Mouse (Mus musculus) liver (tissue): ENCODE data around the gene Rrp8.
"Not testable (repeated sequence)": the region's sequence is repeated elsewhere in the genome, so short reads cannot be mapped to it uniquely, and the experiment has no call there.

Experiments used
- DNase-seq: peaks from one replicate; pipeline ENCODE4 v3.0.0-alpha.2; 2020; ENCODE audit warnings: mixed read lengths

The Rrp8 gene

GRCm38 (mm10) chr7:105743926-105744590 lies 6.9 kb upstream of the Rrp8 start, which contains the start of gene Taf10:
Gene Taf10 (minus strand): TSS chr7:105744361.
- peak; percentile 94 for DNase-seq

GRCm38 (mm10) chr7:105743246-105743925 lies 6.2 kb upstream of the Rrp8 start:
- not testable (repeated sequence) for DNase-seq

GRCm38 (mm10) chr7:105742539-105743215 lies 5.5 kb upstream of the Rrp8 start:
- not testable (repeated sequence) for DNase-seq

DNA sequence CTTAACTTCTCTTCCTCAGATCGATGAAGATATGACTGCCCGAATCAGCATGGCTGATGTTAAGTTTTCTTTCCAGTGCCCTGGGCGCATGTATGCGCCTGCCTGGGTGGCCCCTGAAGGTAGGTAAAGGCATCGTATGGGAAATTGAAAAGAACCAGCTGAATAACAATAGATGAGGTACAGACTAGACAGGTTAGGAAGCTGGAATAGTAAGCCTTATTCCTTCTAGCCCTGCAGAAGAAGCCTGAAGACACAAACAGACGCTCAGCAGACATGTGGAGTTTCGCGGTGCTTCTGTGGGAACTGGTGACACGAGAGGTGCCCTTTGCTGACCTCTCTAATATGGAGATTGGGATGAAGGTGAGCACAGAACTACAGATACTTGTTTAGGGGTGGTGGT lies 4.8 kb upstream of the Rrp8 start:
- DNase-seq = no peak

DNA sequence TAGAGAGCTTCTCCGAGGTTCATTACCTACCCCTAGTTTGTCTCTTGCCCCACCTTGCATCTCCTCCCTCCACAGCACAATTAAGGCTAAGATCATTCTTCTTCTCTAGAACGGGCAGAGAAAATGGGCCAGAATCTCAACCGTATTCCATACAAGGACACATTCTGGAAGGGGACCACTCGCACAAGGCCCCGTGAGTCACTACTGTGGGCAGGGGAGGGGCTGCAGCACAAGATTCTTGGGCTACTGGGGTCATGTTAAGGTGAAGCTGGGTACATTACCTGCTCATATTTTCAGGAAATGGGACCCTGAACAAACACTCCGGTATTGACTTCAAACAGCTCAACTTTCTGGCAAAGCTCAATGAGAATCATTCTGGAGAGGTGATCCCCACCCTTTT lies 3.7 kb upstream of the Rrp8 start:
- no peak for DNase-seq

GRCm38 (mm10) chr7:105740089-105740795 lies 3.1 kb upstream of the Rrp8 start:
- DNase-seq = no peak

DNA sequence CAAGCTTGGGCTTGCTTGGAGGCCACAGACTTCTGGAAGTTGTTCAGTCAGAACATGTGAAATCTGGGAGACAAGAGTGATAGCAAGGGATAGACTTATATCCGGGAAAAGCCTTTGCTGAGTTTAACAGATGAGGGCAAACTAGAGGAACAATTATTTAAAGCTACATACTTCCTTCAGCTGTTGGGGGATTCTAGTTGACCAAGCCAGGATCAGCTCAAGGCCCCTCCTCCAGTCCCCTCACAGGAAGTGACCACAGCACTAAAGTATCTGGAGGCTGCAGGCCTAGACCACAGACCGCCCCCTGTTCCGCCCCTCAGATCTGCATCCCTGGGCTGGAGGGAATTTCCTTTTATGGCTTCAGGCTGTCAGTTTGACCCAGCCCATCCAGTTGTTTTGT lies 1.8 kb upstream of the Rrp8 start:
- DNase-seq = peak; percentile 71

DNA sequence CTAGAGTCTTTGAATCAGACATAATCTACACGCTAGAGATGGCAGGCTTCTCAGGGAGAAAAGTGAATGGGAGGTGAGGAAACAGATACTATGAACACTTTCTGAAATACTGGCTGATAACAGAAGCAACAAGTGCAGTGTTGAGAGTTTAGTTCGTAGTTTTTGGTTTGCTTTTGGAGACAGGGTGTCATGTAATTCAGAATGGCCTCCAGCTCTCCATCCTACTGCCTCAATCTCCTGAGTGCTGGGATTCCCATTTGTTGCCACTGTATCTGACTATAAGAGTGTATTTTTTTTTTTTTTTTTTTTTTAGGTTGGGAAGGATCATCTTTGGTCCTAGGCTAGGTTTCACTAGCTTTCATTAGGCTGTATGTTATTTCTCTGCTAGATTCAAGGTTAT lies 1.1 kb upstream of the Rrp8 start:
- DNase-seq = no peak

- no peak for DNase-seq
Measured at GRCm38 (mm10) chr7:105737648-105738047, 463 bp upstream of the Rrp8 start.

DNA sequence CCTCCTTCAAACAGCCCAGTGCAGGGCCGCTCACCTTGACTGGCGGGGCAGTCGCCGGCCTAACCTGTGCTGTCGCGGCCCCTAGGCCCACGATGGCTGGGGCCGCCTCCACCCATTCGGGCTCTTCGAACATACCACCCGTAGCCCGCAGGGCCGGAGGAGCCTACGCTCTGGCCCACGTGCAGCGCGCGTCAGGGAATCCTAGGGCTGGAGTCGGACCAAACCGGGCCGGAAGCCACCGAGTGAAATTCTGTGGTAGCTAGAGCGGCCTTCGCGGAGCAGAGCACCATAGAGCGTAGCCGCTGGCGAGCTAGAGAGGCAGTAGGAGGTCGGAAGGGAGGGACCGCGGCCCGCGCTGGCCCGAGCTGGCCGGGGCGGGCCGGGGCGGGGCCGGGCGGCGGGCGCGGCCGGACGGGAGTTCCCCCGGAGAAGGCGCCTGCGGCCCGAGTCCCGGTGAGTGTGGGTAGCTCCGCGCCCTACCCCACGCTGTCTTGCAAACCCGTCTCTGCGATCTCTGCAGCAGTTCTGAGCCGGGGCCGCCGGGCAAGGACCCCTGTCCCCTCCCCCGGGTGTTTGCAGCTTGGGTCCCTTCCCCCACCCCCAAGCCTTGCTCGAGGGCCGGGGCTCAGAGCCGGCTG lies 802 bp downstream of the Rrp8 start, which contains the start of gene Ilk:
Ilk (plus strand) TSS at position 329 of the 638 bp plus-strand sequence.
- DNase-seq = peak; percentile 93

- DNase-seq = not testable (repeated sequence)
Measured at GRCm38 (mm10) chr7:105735464-105735863, 1.7 kb downstream of the Rrp8 start.

DNA sequence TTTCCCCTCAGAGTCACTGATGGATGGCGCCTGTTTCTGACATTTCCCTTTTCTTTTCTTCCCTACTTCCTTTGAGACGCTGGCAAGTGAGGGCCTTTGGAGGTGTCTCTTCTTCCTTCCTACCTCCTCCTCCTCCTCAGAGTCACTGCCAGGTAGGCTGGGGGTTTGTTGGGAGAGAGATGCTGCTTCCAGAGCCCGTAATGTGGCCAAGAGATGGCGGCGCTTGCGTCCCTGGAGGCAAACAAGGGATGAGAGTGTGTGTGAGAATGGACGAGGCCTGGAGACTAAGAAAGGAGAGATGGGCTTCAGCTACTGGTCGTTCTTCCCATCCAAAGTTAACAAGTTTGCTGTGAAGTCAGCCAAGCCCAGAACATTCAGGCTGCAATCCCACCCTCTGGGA lies 2.4 kb downstream of the Rrp8 start:
- DNase-seq = no peak

DNA sequence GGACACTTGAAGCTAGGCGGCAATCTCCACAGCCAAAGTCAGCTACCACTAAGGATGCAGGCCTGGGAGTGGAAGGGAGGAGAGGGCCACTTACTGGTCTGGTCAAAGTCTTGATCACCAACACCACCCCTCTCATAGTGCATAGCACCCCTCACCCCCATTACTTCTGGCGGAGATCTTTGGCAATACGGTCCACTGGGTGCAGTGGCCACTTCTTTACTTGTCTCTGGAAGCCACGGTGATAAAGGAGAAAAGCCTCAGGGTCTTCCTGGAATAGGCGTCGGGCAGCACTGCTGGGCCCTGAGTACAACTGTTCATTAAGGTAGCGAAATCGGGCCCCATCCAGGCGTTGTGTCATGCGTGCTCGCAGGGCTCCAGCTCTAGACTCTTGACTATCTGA lies 3.3 kb downstream of the Rrp8 start:
- DNase-seq = no peak

DNA sequence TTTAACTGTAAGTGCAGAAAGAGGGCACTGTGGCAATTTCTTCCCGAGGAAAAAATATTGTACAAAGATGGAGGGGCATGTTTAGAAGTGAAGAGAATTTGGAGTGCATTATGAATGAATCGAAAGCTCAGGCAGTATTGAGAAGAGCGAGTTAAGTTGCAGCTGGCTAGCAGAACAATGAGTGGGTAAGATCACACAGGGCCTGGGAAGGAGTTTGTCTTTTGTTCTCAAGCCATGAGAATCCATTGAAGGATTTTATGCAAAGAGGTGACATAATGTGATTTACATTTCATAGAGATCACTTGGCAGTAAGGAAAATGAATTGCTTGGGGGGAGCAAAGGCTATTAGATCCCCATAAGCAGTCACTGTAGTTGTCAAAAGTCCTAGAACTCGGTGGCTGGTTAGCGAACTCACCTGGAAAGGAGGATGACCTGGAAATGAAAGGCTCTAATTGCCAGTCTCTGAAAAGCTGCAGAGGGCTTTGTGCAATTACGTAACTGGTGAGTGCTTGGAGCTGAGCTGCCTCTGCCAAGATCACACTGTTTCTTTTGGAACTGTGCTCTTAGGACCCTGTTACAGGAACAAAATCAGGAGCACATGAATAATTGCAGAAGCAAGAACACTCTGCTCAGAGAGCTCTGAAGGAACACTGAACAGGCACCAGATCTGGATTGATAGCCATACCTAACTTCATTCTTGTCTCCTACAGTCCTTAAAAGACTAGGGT lies 8.3 kb downstream of the Rrp8 start:
- no peak for DNase-seq

- no peak for DNase-seq
Measured at GRCm38 (mm10) chr7:105726980-105727325, 10.2 kb downstream of the Rrp8 start.

GRCm38 (mm10) chr7:105726144-105726979 lies 10.8 kb downstream of the Rrp8 start:
- DNase-seq = peak; percentile 19

- no peak for DNase-seq
Measured at GRCm38 (mm10) chr7:105721916-105722315, 15.3 kb downstream of the Rrp8 start.

- DNase-seq = no peak
Measured at GRCm38 (mm10) chr7:105715366-105715765, 21.8 kb downstream of the Rrp8 start.

DNA sequence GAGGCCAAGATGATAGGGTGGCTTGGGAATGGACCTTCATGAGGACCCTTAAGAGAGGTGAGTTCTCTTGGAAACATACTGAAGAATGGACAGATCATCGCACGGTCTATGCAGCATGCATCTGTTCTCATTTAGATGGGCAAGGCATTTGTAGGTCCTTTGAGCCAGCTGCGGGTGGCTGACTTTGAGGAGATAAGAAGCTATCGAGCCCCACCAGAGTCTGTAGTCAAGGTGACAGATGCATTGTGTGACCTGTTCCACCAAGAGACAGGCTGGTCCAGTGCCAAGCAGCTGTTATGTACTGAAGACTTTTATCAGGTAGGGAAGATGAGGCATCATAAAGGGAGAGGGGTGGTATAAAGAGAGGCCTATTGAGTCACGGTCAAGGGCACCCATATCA lies 28.5 kb downstream of the Rrp8 start:
- DNase-seq = no peak

- DNase-seq = no peak
Measured at GRCm38 (mm10) chr7:105703816-105704215, 33.4 kb downstream of the Rrp8 start.

DNA sequence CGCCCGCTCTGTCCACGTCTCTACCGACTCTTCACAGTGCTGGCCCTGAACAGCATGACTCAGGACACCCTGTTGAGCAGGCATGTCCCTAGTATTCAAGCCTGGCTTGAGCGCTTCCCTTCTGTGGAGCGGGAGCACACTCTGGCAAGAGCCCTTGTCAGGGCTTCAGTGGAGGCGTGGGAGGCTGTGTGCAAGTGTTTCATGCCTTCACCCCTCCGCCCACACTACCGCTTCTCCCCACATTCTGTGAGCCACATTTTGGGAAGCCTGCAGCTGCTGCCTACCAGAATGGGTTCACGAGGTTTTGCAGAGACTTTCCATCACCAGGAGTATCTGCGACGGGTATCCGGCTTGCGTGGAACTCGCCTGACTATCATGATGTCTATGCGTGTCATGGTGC lies 34.0 kb downstream of the Rrp8 start:
- no peak for DNase-seq
